Mouse (Mus musculus): ENCODE measurements at regions not wholly inside any gene's neighbourhood (a gene's known extent, or its start where the extent isn't known, plus 50 kb on each side); places are given as distances from the start of the nearest gene placed in this dataset.

DNA sequence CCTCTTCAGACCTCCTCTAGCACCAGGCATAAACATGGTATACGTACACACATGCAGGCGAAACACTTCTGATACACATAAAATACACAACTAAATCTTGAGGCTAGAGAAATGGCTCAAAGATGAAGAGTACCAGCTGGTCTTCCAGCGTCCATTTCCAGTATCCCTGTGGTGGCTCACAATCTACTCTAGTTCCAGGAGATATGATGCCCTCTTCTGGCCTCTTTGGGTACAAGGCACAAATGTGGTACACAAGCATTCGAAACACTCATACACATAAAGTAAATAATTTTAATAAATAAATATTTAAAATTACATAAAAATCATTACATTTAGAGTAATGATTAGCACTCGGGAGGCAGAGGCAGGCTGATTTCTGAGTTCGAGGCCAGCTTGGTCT is 50.7 kb upstream of the Rabgap1l start:
- no peak for ATAC-seq (replicated peaks; ENCODE audit: low FRiP score, low TSS enrichment, poor library complexity, severe bottlenecking)

DNA sequence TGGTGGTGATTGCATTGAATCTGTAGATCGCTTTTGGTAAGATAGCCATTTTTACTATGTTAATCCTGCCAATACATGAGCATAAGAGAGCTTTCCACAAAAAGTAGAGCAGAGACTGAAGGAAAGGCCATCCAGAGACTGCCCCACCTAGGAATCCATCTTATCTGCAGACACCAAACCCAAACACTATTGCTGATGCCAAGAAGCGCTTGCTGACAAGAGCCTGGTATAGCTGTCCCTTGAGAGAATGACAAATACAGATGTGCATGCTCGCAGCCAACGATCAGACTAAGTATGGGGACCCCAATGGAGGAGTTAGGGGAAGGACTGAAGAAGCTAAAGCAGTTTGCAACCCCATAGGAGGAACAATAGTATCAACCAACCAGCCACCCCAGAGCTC is 51.7 kb upstream of the Rabgap1l start:
- peak; percentile 41 for ATAC-seq (replicated peaks; ENCODE audit: low FRiP score, low TSS enrichment, poor library complexity, severe bottlenecking)

DNA sequence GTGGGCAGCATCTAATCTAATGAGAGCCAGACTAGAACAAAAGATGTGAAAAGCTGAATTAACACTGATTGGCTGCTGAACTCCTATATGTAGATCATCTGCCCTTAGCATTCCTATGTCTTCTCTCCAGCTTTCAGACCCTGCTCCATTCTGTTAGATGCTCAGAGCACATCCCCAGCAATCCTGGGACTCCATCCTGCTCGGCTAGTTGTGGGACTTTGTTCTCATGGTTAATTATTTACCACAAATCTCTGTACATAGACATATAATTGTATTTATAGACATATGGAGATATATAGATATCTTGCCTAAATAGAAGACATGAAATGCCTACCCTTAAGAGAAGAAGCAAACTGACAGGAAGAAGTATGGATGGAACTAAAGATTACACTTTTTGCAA is 55.5 kb upstream of the Rc3h1 start:
- ATAC-seq (replicated peaks; ENCODE audit: low FRiP score, low TSS enrichment, poor library complexity, severe bottlenecking) = peak; percentile 68; the same call in 1 of the 2 replicates

DNA sequence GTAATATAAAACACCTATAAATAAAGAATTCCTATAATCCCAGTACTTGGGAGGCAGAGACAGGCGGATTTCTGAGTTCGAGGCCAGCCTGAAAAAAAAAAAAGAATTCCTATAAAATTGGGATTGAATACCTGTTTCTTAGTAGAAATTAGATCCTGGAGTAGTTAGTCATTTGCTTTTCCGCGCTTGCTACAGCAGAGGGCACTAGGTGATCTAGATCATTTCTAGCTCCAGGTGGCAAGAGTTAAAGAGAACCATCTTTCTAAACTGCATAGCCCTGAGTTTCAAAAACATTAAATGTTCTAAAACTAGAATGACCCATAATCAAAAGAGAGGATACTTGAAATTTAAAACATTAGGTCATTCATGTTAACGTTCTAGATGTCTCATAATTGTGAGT is 51.8 kb upstream of the Rc3h1 start:
- ATAC-seq (replicated peaks; ENCODE audit: low FRiP score, low TSS enrichment, poor library complexity, severe bottlenecking) = no peak

DNA sequence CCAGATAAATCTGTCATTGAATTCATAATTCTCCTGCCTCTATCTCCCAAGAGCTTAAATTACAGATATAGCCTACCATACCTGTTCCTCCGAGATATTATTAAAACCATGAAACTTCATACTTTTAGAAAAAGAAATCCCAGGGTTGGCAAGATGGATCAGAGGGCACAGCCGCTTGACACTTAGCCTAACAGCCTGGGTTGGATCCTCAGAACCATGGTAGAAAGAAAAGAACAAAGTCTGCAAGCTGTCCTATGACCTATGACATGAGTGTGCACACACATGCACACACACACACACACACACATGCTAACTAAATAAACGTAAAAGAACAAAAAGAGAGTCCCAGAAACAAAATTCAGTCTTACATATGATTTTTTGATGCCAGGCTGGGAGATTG is 50.8 kb upstream of the Rc3h1 start:
- ATAC-seq (replicated peaks; ENCODE audit: low FRiP score, low TSS enrichment, poor library complexity, severe bottlenecking) = no peak

DNA sequence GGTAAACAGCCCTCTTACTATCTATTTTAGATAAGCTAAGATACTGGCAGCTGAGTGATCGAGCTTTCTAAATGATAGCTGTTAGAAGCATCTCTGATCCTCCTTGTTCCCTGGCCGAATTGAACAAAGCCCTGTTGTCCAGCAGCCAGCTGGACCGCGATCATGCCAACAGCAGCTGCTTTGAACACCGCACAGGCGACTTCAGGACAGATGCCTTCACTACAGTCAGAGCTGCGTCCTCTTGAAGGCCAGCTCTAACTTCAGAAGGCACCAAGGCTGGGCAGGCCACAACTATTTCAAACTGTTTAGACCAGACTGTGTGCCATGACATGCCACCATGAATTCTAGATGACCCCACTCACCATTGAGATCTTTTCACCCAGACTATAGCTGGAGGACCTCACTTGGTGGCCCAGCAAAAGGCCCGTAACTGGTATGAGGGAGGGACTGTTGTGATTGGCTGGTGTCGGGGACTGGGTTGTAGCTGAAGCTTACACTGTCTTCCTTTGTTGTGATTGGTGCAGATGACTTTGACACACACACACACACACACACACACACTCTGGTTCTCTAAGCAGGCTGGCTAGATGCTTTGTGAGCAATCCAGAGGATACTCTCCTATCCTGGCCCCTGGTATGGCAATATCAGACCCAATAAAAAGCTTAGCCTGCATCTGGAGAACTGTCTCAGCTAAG is 50.1 kb upstream of the Rc3h1 start:
- no peak for ATAC-seq (replicated peaks; ENCODE audit: low FRiP score, low TSS enrichment, poor library complexity, severe bottlenecking)

Data from megakaryocyte-erythroid progenitor cell, adult 5-6 weeks (primary cell).